Mouse (Mus musculus): ENCODE results near the gene Rnf121. TPM values are rescaled to one million over a fixed set of nuclear protein-coding genes. Genes with fewer than 3 reads are reported as not detected.

Rnf121 gene
- polyA plus RNA-seq, 1 experiment from 2014 or later = 22.0 TPM

DNA sequence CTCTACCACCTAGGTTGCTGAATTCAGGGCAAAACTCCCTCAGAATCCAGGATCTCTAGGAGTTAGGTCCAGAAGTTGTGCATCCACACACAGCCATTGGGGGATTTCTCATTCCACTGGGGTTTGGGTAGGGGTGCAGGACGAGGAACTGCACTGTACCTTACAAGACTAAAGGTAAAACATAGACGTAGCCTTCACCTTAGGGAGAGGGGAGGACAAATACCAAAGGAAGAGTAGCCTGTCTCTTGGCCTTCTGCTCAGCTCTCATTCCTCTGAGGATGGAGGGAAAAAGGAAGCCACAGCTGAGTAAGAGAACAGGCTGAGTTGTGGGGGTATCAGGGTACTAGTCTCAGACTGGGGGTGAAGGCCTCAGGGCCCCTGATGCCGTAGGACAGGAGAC, 46.7 kb downstream of the Rnf121 start, which contains the start of gene Il18bp:
Il18bp (minus strand) TSS at position 101 of the 400 bp plus-strand sequence.
- no peaks in the 10 kb centered on the region for H3K27me3 ChIP-seq (ENCODE audit: control insufficient read depth, insufficient read depth, low read length)
- no peaks in the 10 kb centered on the region for H3K4me1 ChIP-seq (ENCODE audit: control insufficient read depth, insufficient read depth, low read length)
- WGBS (ENCODE audit: insufficient replicate concordance) = 87% methylated on average over 3 of the region's 3 CpGs
- H3K4me2 ChIP-seq = no peak within 1 kb of the TSS
- ATAC-seq (replicated peaks; ENCODE audit: insufficient number of reproducible peaks, low FRiP score, low TSS enrichment) = no peak
- no peak within 1 kb of the TSS for H3K4me3 ChIP-seq (ENCODE audit: low read depth, low read length)
- no peaks in the 10 kb centered on the region for H3K9me3 ChIP-seq (replicated peaks; ENCODE audit: control insufficient read depth, low read length)
- peaks cover 47% of the 10 kb centered on the region for H3K36me3 ChIP-seq (ENCODE audit: control insufficient read depth, insufficient read depth, low read length)
- H3K9ac ChIP-seq (ENCODE audit: low read depth, low read length) = no peak within 1 kb of the TSS
- H3K27ac ChIP-seq (ENCODE audit: low read depth, low read length) = no peak within 1 kb of the TSS

- H3K4me1 ChIP-seq (ENCODE audit: control insufficient read depth, insufficient read depth, low read length) = no peaks in the 10 kb centered on the region
- WGBS (ENCODE audit: insufficient replicate concordance) = 72% methylated on average over 7 of the region's 7 CpGs
- no peaks in the 10 kb centered on the region for H3K9me3 ChIP-seq (replicated peaks; ENCODE audit: control insufficient read depth, low read length)
- H3K4me2 ChIP-seq = no peak overlapping the region
- H3K27ac ChIP-seq (ENCODE audit: low read depth, low read length) = no peak overlapping the region
- no peak for ATAC-seq (replicated peaks; ENCODE audit: insufficient number of reproducible peaks, low FRiP score, low TSS enrichment)
- H3K36me3 ChIP-seq (ENCODE audit: control insufficient read depth, insufficient read depth, low read length) = peaks cover 51% of the 10 kb centered on the region
- H3K27me3 ChIP-seq (ENCODE audit: control insufficient read depth, insufficient read depth, low read length) = no peaks in the 10 kb centered on the region
- H3K4me3 ChIP-seq (ENCODE audit: low read depth, low read length) = no peak overlapping the region
- H3K9ac ChIP-seq (ENCODE audit: low read depth, low read length) = no peak overlapping the region
Measured at GRCm38 (mm10) chr7:102018034-102018433, 47.2 kb downstream of the Rnf121 start.

DNA sequence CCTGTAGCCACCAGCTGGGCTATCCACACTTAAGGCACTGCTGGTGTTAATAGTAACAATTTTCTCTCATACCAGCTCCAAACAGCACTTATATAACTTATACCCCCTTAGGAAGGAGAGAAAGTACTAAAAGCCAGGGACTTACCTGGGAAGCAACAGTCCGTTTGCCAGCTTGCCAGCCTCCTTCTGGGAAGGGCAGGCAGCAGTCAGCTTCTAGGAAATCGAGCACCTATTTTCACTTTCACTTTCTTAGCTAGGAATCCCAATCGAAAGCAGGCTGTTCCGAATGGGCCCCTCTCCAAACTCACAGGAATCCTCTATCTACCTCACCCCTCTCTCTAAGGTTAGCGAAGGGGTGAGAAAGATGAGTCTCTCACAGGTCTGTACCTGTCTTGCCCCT, 47.8 kb downstream of the Rnf121 start:
- Histone ChIP-seq H3K4me3 (ENCODE audit: low read depth, low read length) (no peak overlapping the region), H3K27ac (ENCODE audit: low read depth, low read length) (no peak overlapping the region), H3K4me1 (ENCODE audit: control insufficient read depth, insufficient read depth, low read length) (no peaks in the 10 kb centered on the region), H3K4me2 (no peak overlapping the region), H3K27me3 (ENCODE audit: control insufficient read depth, insufficient read depth, low read length) (no peaks in the 10 kb centered on the region), H3K9ac (ENCODE audit: low read depth, low read length) (no peak overlapping the region), H3K9me3 (replicated peaks; ENCODE audit: control insufficient read depth, low read length) (no peaks in the 10 kb centered on the region), H3K36me3 (ENCODE audit: control insufficient read depth, insufficient read depth, low read length) (peaks cover 52% of the 10 kb centered on the region)
- ATAC-seq (replicated peaks; ENCODE audit: insufficient number of reproducible peaks, low FRiP score, low TSS enrichment) = no peak
- 79% methylated on average over 5 of the region's 5 CpGs for WGBS (ENCODE audit: insufficient replicate concordance)

DNA sequence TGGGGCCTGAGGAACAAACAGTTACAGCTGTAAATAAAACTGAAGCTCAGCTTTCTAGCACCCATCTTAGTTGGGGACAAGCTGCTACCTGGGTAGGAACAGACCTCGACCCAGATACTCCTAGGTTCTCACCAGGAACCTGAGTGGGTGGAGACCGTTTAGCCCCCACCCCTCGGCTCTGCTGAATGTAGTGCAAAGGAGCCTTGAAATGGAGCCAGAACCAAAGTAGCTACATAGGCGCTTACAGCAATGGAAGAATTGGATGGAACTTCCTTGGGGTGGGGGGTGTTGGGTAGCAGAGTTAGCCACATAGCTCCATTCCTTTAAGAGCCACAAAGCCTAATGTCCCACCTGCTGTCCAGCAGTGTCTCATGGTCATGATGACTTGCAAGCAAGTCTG, 48.3 kb downstream of the Rnf121 start:
- H3K36me3 ChIP-seq (ENCODE audit: control insufficient read depth, insufficient read depth, low read length) = peaks cover 52% of the 10 kb centered on the region
- no peak for ATAC-seq (replicated peaks; ENCODE audit: insufficient number of reproducible peaks, low FRiP score, low TSS enrichment)
- 88% methylated on average over 4 of the region's 4 CpGs for WGBS (ENCODE audit: insufficient replicate concordance)
- H3K9ac ChIP-seq (ENCODE audit: low read depth, low read length) = no peak overlapping the region
- no peaks in the 10 kb centered on the region for H3K9me3 ChIP-seq (replicated peaks; ENCODE audit: control insufficient read depth, low read length)
- H3K4me3 ChIP-seq (ENCODE audit: low read depth, low read length) = no peak overlapping the region
- H3K4me1 ChIP-seq (ENCODE audit: control insufficient read depth, insufficient read depth, low read length) = no peaks in the 10 kb centered on the region
- H3K4me2 ChIP-seq = no peak overlapping the region
- no peaks in the 10 kb centered on the region for H3K27me3 ChIP-seq (ENCODE audit: control insufficient read depth, insufficient read depth, low read length)
- no peak overlapping the region for H3K27ac ChIP-seq (ENCODE audit: low read depth, low read length)

- H3K9me3 ChIP-seq (replicated peaks; ENCODE audit: control insufficient read depth, low read length) = no peaks in the 10 kb centered on the region
- H3K27me3 ChIP-seq (ENCODE audit: control insufficient read depth, insufficient read depth, low read length) = no peaks in the 10 kb centered on the region
- H3K36me3 ChIP-seq (ENCODE audit: control insufficient read depth, insufficient read depth, low read length) = peaks cover 59% of the 10 kb centered on the region
- no peaks in the 10 kb centered on the region for H3K4me1 ChIP-seq (ENCODE audit: control insufficient read depth, insufficient read depth, low read length)
- ATAC-seq (replicated peaks; ENCODE audit: insufficient number of reproducible peaks, low FRiP score, low TSS enrichment) = no peak
- H3K27ac ChIP-seq (ENCODE audit: low read depth, low read length) = no peak overlapping the region
- H3K9ac ChIP-seq (ENCODE audit: low read depth, low read length) = no peak overlapping the region
- no peak overlapping the region for H3K4me2 ChIP-seq
- H3K4me3 ChIP-seq (ENCODE audit: low read depth, low read length) = no peak overlapping the region
- WGBS (ENCODE audit: insufficient replicate concordance) = 85% methylated on average over 2 of the region's 2 CpGs
Measured at GRCm38 (mm10) chr7:102014995-102015394, 50.3 kb downstream of the Rnf121 start.

DNA sequence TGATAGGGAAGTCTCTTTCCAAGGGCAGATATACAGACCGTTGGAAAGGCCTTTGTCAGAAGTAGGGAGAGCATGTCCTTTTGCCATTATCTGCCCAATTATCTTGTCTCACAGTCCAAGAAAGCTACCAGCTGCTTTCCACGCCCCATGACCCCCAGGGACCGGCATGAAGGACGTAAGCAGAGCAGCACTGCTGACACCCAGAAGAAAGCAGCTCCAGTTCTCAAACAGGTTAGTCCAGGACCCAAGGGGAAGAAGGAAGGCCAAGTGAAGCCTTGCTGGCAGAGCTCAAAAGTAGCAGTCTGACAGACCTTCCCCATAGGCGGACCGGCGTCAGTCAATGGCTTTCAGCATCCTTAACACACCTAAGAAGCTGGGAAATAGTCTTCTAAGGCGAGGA, 51.9 kb downstream of the Rnf121 start:
- Histone ChIP-seq H3K27me3 (ENCODE audit: control insufficient read depth, insufficient read depth, low read length) (no peaks in the 10 kb centered on the region), H3K27ac (ENCODE audit: low read depth, low read length) (no peak overlapping the region), H3K4me1 (ENCODE audit: control insufficient read depth, insufficient read depth, low read length) (no peaks in the 10 kb centered on the region), H3K4me3 (ENCODE audit: low read depth, low read length) (no peak overlapping the region), H3K9me3 (replicated peaks; ENCODE audit: control insufficient read depth, low read length) (no peaks in the 10 kb centered on the region), H3K36me3 (ENCODE audit: control insufficient read depth, insufficient read depth, low read length) (peaks cover 72% of the 10 kb centered on the region), H3K9ac (ENCODE audit: low read depth, low read length) (no peak overlapping the region), H3K4me2 (no peak overlapping the region)
- 85% methylated on average over 8 of the region's 8 CpGs for WGBS (ENCODE audit: insufficient replicate concordance)
- ATAC-seq (replicated peaks; ENCODE audit: insufficient number of reproducible peaks, low FRiP score, low TSS enrichment) = no peak

DNA sequence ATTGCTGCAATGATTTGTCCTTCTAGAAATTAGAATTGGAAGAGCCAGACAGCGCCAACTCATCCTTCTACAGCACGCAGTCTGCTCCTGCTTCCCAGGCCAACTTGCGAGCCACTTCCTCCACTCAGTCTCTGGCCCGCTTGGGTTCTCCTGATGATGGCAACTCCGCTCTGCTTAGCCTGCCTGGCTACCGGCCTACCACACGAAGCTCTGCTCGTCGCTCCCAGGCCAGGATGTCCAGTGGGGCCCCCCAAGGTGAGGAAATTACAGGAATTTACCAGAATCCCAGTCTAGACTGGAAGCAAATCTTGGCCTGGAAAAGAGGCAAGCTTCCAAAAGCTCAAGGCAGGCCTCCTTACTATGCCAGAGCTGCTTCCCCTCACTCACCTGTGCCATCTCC, 53.4 kb downstream of the Rnf121 start:
- no peaks in the 10 kb centered on the region for H3K4me1 ChIP-seq (ENCODE audit: control insufficient read depth, insufficient read depth, low read length)
- H3K27ac ChIP-seq (ENCODE audit: low read depth, low read length) = no peak overlapping the region
- H3K4me2 ChIP-seq = no peak overlapping the region
- no peak overlapping the region for H3K4me3 ChIP-seq (ENCODE audit: low read depth, low read length)
- H3K36me3 ChIP-seq (ENCODE audit: control insufficient read depth, insufficient read depth, low read length) = peaks cover 72% of the 10 kb centered on the region
- no peaks in the 10 kb centered on the region for H3K9me3 ChIP-seq (replicated peaks; ENCODE audit: control insufficient read depth, low read length)
- H3K9ac ChIP-seq (ENCODE audit: low read depth, low read length) = no peak overlapping the region
- no peaks in the 10 kb centered on the region for H3K27me3 ChIP-seq (ENCODE audit: control insufficient read depth, insufficient read depth, low read length)
- ATAC-seq (replicated peaks; ENCODE audit: insufficient number of reproducible peaks, low FRiP score, low TSS enrichment) = no peak
- WGBS (ENCODE audit: insufficient replicate concordance) = 94% methylated on average over 9 of the region's 9 CpGs

GRCm38 (mm10) chr7:102006520-102006919, 58.7 kb downstream of the Rnf121 start:
- H3K27me3 ChIP-seq (ENCODE audit: control insufficient read depth, insufficient read depth, low read length) = no peaks in the 10 kb centered on the region
- ATAC-seq (replicated peaks; ENCODE audit: insufficient number of reproducible peaks, low FRiP score, low TSS enrichment) = no peak
- H3K4me3 ChIP-seq (ENCODE audit: low read depth, low read length) = no peak overlapping the region
- H3K9ac ChIP-seq (ENCODE audit: low read depth, low read length) = no peak overlapping the region
- no peaks in the 10 kb centered on the region for H3K9me3 ChIP-seq (replicated peaks; ENCODE audit: control insufficient read depth, low read length)
- H3K27ac ChIP-seq (ENCODE audit: low read depth, low read length) = no peak overlapping the region
- H3K4me1 ChIP-seq (ENCODE audit: control insufficient read depth, insufficient read depth, low read length) = no peaks in the 10 kb centered on the region
- H3K36me3 ChIP-seq (ENCODE audit: control insufficient read depth, insufficient read depth, low read length) = peaks cover 40% of the 10 kb centered on the region
- no peak overlapping the region for H3K4me2 ChIP-seq
- WGBS (ENCODE audit: insufficient replicate concordance) = 61% methylated on average over 1 of the region's 1 CpGs

- Histone ChIP-seq H3K4me2 (no peak overlapping the region), H3K4me1 (ENCODE audit: control insufficient read depth, insufficient read depth, low read length) (no peaks in the 10 kb centered on the region), H3K36me3 (ENCODE audit: control insufficient read depth, insufficient read depth, low read length) (peaks cover 51% of the 10 kb centered on the region), H3K27ac (ENCODE audit: low read depth, low read length) (no peak overlapping the region), H3K27me3 (ENCODE audit: control insufficient read depth, insufficient read depth, low read length) (no peaks in the 10 kb centered on the region), H3K9me3 (replicated peaks; ENCODE audit: control insufficient read depth, low read length) (no peaks in the 10 kb centered on the region), H3K4me3 (ENCODE audit: low read depth, low read length) (no peak overlapping the region), H3K9ac (ENCODE audit: low read depth, low read length) (no peak overlapping the region)
- no peak for ATAC-seq (replicated peaks; ENCODE audit: insufficient number of reproducible peaks, low FRiP score, low TSS enrichment)
- WGBS (ENCODE audit: insufficient replicate concordance) = 87% methylated on average over 26 of the region's 26 CpGs
Measured at GRCm38 (mm10) chr7:102000921-102001630, 64.2 kb downstream of the Rnf121 start.

Data from heart, embryonic 11.5 days (tissue).